Mouse (Mus musculus) megakaryocyte, embryonic 14.5 days (primary cell): Measurements from ENCODE around the gene Mga.

ENCODE experiments used
- FLI1 ChIP-seq: IDR thresholded peaks from 2 replicates; pipeline ENCODE4 v1.6.1; 2012; ENCODE audit warnings: low read length, inconsistent platforms, mixed read lengths
- GATA1 ChIP-seq: IDR thresholded peaks from 3 replicates; pipeline ENCODE4 v1.6.1; 2012; ENCODE audit warnings: mixed read lengths, low read length, inconsistent platforms, borderline replicate concordance

DNA sequence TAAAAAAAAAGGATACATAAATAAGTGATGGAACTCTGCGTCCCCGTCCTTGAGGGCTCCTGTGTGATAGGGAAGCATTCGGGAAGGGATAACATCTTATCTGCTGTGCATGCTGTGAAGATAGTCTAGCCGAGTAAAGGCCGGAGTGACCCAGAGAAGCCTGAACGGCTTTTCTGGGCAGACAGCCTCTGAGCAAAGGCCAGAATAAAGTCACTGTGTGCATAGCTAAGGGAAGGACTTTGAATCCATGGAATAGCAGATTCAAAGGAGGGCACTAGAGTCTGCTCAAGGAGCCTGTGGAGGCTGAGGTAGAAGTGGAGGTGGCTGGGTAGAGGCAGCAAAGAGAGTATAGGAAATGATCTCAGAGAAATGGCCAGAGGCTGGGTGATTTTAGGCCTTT, 97.8 kb downstream of the Mga start:
- TF ChIP-seq GATA1: no peak
- no peak for TF ChIP-seq FLI1
